Mouse (Mus musculus): ENCODE data around the gene Trappc12. TPM values are rescaled to one million over a fixed set of nuclear protein-coding genes. Genes with fewer than 3 reads are reported as not detected.
"Not testable (repeated sequence)": the region's sequence is repeated elsewhere in the genome, so short reads cannot be mapped to it uniquely, and the experiment has no call there.

The Trappc12 gene
- total RNA-seq, 1 experiment from 2014 or later: 41.9 TPM

DNA sequence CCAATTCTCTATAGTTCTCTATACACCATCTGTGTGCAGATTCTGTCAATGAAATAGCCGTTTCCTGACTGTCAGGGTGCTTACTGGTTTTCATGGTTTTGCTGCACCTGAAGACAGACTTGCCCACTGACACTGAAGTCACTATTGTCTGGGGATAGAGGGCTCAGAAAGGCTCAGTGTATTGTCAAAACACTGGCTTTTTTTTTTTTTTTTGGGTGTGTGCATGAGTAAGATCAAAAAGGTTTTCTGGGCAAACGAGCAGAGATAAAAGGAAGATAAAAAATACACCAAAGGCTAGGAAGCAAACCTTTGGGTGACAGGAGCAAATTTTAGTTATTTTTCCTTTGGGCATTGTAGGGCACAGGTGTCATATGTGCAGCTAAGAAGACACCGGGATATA, 15.0 kb downstream of the Trappc12 start:
- ATAC-seq (ENCODE audit: extremely low read depth, insufficient number of reproducible peaks, low FRiP score, poor library complexity, severe bottlenecking): no peak

DNA sequence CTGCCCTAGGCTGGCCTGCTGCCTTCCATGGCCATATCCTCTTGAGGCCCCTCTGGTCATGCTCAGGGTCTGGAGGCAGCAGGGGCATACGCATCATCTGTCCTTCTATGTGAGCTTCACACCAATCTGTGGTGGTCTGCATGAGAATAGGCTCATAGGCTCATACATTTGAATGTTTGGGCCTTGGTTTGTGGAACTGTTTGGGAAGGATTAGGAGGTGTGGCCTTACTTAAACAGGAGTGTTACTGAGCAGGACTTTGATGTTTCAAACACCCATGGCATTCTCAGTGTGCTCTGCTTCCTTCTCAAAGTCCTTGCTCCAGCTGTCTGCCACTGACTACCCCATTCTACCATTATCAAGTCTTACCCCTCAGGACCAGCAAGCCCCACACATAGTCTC, 16.0 kb downstream of the Trappc12 start:
- no peak for ATAC-seq (ENCODE audit: extremely low read depth, insufficient number of reproducible peaks, low FRiP score, poor library complexity, severe bottlenecking)

- ATAC-seq (ENCODE audit: extremely low read depth, insufficient number of reproducible peaks, low FRiP score, poor library complexity, severe bottlenecking): not testable (repeated sequence)
Observed at GRCm38 (mm10) chr12:28733520-28734245, 16.6 kb downstream of the Trappc12 start.

DNA sequence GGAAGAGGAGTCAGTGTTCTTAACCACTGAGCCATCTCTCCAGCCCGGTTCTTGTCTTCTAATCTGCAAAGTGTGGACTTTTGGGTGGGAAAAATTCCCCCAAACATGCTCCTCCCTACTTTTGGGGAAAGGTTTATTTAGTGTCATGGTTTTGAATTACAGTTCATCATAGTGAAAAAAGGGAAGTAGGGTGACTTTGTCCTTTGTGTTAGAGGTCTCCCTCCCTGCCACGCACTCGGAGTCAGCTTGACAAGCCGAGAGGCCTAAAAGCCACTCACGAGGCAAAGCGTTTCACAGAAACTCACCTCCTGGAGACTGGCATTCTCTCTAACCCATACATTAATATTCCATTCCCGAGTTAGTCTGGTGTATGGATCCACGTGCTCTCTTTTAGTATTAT, 17.6 kb downstream of the Trappc12 start:
- no peak for ATAC-seq (ENCODE audit: extremely low read depth, insufficient number of reproducible peaks, low FRiP score, poor library complexity, severe bottlenecking)

- no peak for ATAC-seq (ENCODE audit: extremely low read depth, insufficient number of reproducible peaks, low FRiP score, poor library complexity, severe bottlenecking)
Observed at GRCm38 (mm10) chr12:28727061-28727460, 23.2 kb downstream of the Trappc12 start.

DNA sequence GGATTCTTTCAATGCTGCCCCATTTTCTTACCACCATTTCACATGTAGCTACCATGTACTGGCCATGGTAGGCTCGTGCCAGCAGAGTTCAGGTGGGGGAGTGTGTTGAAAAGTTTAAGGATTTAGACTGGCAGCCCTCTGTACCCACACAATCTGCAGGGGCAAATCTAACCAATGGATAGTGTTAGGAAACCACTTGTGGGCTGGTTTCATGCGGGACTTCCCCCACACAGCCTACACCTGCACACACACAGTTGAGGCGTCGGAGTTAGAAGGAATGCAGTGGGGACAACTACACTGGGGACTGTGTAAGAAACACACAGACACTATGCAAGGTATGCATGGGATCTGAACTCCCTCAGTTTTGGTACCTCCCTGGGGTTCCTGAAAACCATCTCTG, 24.1 kb downstream of the Trappc12 start:
- no peak for ATAC-seq (ENCODE audit: extremely low read depth, insufficient number of reproducible peaks, low FRiP score, poor library complexity, severe bottlenecking)

- ATAC-seq (ENCODE audit: extremely low read depth, insufficient number of reproducible peaks, low FRiP score, poor library complexity, severe bottlenecking): no peak
Observed at GRCm38 (mm10) chr12:28724366-28724765, 25.9 kb downstream of the Trappc12 start.

- ATAC-seq (ENCODE audit: extremely low read depth, insufficient number of reproducible peaks, low FRiP score, poor library complexity, severe bottlenecking): no peak
Observed at GRCm38 (mm10) chr12:28718106-28718505, 32.2 kb downstream of the Trappc12 start.

DNA sequence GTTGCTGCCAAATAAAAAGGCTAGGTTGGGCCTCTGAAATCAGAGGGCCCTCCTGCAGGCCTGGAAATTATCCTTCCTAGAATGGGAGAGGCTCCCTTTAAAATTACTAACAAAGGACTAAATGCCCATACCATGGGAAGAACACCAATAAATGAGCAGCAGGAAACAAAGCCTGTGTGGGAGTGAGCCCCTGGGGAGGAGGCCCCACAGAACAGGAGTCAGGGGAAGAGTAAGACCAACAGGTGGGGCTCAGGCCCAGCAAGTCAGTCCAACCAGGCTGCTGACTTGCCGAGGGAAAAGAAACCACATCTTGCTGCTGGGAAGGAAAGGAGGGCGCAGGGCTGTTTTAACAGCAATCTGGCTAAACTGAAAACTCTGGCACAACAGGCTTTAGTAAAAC, 33.2 kb downstream of the Trappc12 start:
- no peak for ATAC-seq (ENCODE audit: extremely low read depth, insufficient number of reproducible peaks, low FRiP score, poor library complexity, severe bottlenecking)

DNA sequence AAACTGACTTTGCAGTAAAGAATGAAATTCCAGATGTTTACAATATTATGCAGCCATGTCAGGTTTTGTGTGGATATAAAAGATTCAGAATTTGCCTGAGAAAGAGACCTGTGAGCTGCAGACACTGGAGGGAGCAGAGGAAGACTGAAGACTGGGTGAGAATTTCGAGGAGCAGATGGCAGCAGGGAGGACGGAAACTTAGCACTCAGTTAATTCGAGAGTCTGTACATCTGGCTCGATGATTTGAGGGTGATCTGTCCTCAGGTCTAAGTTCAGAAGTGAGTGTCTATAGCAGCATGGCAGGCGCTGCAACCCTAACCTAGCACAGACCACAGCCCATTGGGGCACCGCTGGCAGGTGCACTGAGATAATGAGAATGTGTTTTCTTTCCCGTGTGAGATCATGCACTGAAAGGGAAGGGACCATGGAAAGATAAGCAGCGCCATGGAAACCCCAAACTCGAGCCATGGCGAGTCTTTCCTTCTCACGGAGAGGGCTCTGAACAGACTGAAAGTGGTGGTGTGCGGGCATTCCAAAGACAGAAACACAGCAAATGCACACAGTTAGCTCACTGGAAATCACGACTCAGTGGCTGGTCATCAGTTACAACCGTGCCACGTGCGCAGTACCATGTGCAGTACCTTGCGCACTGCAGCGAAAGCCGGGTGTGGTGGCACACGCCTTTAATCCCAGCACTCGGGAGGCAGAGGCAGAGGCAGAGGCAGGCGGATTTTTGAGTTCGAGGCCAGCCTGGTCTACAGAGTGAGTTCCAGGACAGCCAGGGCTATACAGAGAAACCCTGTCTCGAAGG, 35.2 kb downstream of the Trappc12 start:
- no peak for ATAC-seq (ENCODE audit: extremely low read depth, insufficient number of reproducible peaks, low FRiP score, poor library complexity, severe bottlenecking)

DNA sequence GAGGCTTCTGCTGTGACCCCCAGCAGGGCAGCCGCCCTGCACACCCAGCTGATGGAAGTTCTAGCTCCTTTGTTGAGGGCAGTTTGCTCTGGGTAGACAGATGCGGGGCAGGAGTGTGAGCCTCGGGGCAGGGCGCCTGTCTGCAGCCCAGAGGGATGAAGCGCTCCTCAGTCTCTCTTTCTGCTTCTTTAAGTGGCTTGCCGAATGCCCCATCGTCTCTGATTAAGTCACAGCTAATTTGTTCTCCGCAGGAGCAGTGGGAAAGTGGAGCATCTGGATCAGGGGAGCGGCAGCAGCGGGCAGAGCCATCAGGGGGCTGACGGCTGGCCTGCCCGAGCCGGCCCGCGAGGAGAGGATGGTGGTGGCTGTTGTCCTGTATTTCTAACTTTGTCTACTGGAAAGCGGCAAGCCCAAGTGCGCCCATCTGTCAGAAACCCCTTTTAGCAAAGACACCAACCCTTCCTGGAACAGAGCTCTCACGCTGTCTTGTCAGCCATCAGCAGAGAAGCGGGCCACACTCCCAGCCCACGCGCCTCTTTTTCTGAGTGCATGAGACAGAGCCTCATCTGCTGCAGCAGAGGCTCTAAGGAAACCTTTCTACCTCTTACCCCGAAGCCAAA, 39.6 kb downstream of the Trappc12 start:
- no peak for ATAC-seq (ENCODE audit: extremely low read depth, insufficient number of reproducible peaks, low FRiP score, poor library complexity, severe bottlenecking)

DNA sequence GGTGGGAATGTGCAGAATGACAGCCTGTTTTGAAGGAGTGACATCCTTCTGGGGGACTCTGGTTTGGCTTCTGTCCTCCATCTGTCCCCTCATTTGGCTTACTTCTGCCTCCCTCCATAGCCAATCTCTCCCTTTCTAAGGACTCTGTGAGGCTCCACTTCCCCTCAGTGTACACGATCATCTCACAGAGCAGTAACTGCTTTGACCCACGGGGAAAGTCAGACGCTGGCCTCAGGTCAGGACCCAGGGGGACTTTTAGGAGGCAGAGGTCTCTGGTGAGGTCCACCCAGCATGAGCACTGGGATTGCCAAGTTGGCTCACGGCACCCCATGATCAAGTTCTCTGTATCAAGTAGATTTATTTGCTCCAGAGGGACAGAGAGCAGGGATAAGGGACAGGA, 42.1 kb downstream of the Trappc12 start:
- no peak for ATAC-seq (ENCODE audit: extremely low read depth, insufficient number of reproducible peaks, low FRiP score, poor library complexity, severe bottlenecking)

- no peak for ATAC-seq (ENCODE audit: extremely low read depth, insufficient number of reproducible peaks, low FRiP score, poor library complexity, severe bottlenecking)
Observed at GRCm38 (mm10) chr12:28705204-28705603, 45.1 kb downstream of the Trappc12 start.

- no peak for ATAC-seq (ENCODE audit: extremely low read depth, insufficient number of reproducible peaks, low FRiP score, poor library complexity, severe bottlenecking)
Observed at GRCm38 (mm10) chr12:28704381-28704780, 45.9 kb downstream of the Trappc12 start.

DNA sequence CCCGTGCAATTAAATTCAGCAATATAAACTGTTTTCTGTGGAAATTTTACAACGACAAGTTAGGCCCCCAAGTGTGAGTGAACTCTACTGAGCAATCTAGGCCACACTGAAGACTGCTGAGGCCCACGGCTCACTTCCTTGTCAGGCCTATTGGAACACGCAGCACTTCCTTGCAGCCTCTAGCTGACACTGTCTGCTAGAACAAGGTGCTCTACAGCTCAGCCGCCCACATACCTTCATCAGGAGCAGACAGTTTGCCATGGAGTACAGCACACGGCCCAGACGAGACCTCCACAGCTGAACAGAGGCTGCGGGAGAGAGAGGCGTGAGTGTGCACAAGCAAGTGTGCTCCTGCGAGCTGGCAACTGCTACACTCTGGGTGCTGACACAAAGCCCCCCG, 49.0 kb downstream of the Trappc12 start:
- ATAC-seq (ENCODE audit: extremely low read depth, insufficient number of reproducible peaks, low FRiP score, poor library complexity, severe bottlenecking): no peak

GRCm38 (mm10) chr12:28700561-28701025, 49.7 kb downstream of the Trappc12 start:
- ATAC-seq (ENCODE audit: extremely low read depth, insufficient number of reproducible peaks, low FRiP score, poor library complexity, severe bottlenecking): no peak

- no peak for ATAC-seq (ENCODE audit: extremely low read depth, insufficient number of reproducible peaks, low FRiP score, poor library complexity, severe bottlenecking)
Observed at GRCm38 (mm10) chr12:28700101-28700511, 50.2 kb downstream of the Trappc12 start.

GRCm38 (mm10) chr12:28699656-28700055, 50.6 kb downstream of the Trappc12 start:
- ATAC-seq (ENCODE audit: extremely low read depth, insufficient number of reproducible peaks, low FRiP score, poor library complexity, severe bottlenecking): peak; percentile 39; the same call in 1 of the 2 replicates

- ATAC-seq (ENCODE audit: extremely low read depth, insufficient number of reproducible peaks, low FRiP score, poor library complexity, severe bottlenecking): no peak
Observed at GRCm38 (mm10) chr12:28699086-28699485, 51.2 kb downstream of the Trappc12 start.
